Mouse (Mus musculus) midbrain, embryonic 13.5 days (tissue): ENCODE results near the gene Lrrc39. TPM values are rescaled to one million over a fixed set of nuclear protein-coding genes. Genes with fewer than 3 reads are reported as not detected.

Experiments
- ATAC-seq: fragments of 200-750 bp; cut with Nextera tagmentation; 2 replicates; pipeline ENCODE4 v1.8.0; 2017; ENCODE audit warnings: mild to moderate bottlenecking, moderate TSS enrichment, moderate library complexity
- H3K27ac ChIP-seq: fragments of 300-500 bp; sonication (generic); 2 replicates; pipeline ENCODE4 v1.5.1; 2015; ENCODE audit warnings: inconsistent platforms, mild to moderate bottlenecking, moderate library complexity
- H3K27me3 ChIP-seq: fragments of 300-500 bp; sonication (generic); 2 replicates; pipeline ENCODE4 v1.6.1; 2015; ENCODE audit warnings: mild to moderate bottlenecking, inconsistent platforms
- H3K36me3 ChIP-seq: fragments of 300-500 bp; sonication (generic); 2 replicates; pipeline ENCODE4 v1.6.1; 2015; ENCODE audit warnings: mild to moderate bottlenecking, inconsistent platforms
- H3K4me1 ChIP-seq: fragments of 300-500 bp; sonication (generic); replicated peaks from 2 replicates; pipeline ENCODE4 v1.6.1; 2015; ENCODE audit warnings: inconsistent platforms
- H3K4me2 ChIP-seq: fragments of 300-500 bp; sonication (generic); replicated peaks from 2 replicates; pipeline ENCODE4 v1.6.1; 2015; ENCODE audit warnings: moderate library complexity, mild to moderate bottlenecking, inconsistent platforms
- H3K4me3 ChIP-seq: fragments of 300-500 bp; sonication (generic); replicated peaks from 2 replicates; pipeline ENCODE4 v1.5.1; 2015; ENCODE audit warnings: mild to moderate bottlenecking, inconsistent platforms
- H3K9ac ChIP-seq: fragments of 300-500 bp; sonication (generic); replicated peaks from 2 replicates; pipeline ENCODE4 v1.6.1; 2015; ENCODE audit warnings: mild to moderate bottlenecking, inconsistent platforms
- H3K9me3 ChIP-seq: fragments of 300-500 bp; sonication (generic); 2 replicates; pipeline ENCODE4 v1.6.1; 2016; ENCODE audit warnings: mild to moderate bottlenecking, inconsistent platforms
- WGBS: fragments of 180-500 bp; shearing (Covaris S2); methylation state at CpG from one replicate; pipeline ENCODE4 v1.1.7; 2015; 5-methylcytosine and 5-hydroxymethylcytosine counted together
- polyA plus RNA-seq: library from polyadenylated mRNA; unstranded; fragments of >200 nt; fragmentation: Nextera tagmentation; extraction: Ambion mirVana; gene quantifications from 2 replicates; pipeline ENCODE4 v1.2.1, GENCODE M21; 2015

The Lrrc39 gene
- polyA plus RNA-seq, 1 experiment from 2014 or later, result 0.51 TPM

GRCm38 (mm10) chr3:116615318-116616068 is 52.7 kb downstream of the Lrrc39 start:
- ATAC-seq, result no peak
- no peak overlapping the region for H3K4me3 ChIP-seq
- no peak overlapping the region for H3K27ac ChIP-seq
- no peaks in the 10 kb centered on the region for H3K27me3 ChIP-seq
- no peaks in the 10 kb centered on the region for H3K4me1 ChIP-seq
- no peak overlapping the region for H3K9ac ChIP-seq
- 92% methylated on average over 8 of the region's 8 CpGs for WGBS
- H3K4me2 ChIP-seq, result no peak overlapping the region
- peaks cover 49% of the 10 kb centered on the region for H3K36me3 ChIP-seq
- H3K9me3 ChIP-seq, result no peaks in the 10 kb centered on the region

- Histone ChIP-seq H3K9ac (no peak overlapping the region), H3K4me1 (no peaks in the 10 kb centered on the region), H3K9me3 (no peaks in the 10 kb centered on the region), H3K4me2 (no peak overlapping the region), H3K27ac (no peak overlapping the region), H3K36me3 (peaks cover 58% of the 10 kb centered on the region), H3K4me3 (no peak overlapping the region), H3K27me3 (no peaks in the 10 kb centered on the region)
- ATAC-seq, result no peak
- 90% methylated on average over 6 of the region's 6 CpGs for WGBS
These were observed 56.1 kb downstream of the Lrrc39 start for GRCm38 (mm10) chr3:116618855-116619254.

- no peak overlapping the region for H3K27ac ChIP-seq
- no peak overlapping the region for H3K4me2 ChIP-seq
- H3K4me3 ChIP-seq, result no peak overlapping the region
- ATAC-seq, result no peak
- WGBS, result 96% methylated on average over 7 of the region's 7 CpGs
- no peak overlapping the region for H3K9ac ChIP-seq
- H3K9me3 ChIP-seq, result no peaks in the 10 kb centered on the region
- no peaks in the 10 kb centered on the region for H3K4me1 ChIP-seq
- H3K36me3 ChIP-seq, result peaks cover 40% of the 10 kb centered on the region
- no peaks in the 10 kb centered on the region for H3K27me3 ChIP-seq
These were observed 58.0 kb downstream of the Lrrc39 start for GRCm38 (mm10) chr3:116620636-116621370.

- Histone ChIP-seq H3K9ac (no peak overlapping the region), H3K4me1 (no peaks in the 10 kb centered on the region), H3K9me3 (no peaks in the 10 kb centered on the region), H3K36me3 (peaks cover 36% of the 10 kb centered on the region), H3K27ac (no peak overlapping the region), H3K27me3 (no peaks in the 10 kb centered on the region), H3K4me3 (no peak overlapping the region), H3K4me2 (no peak overlapping the region)
- 94% methylated on average over 7 of the region's 7 CpGs for WGBS
- no peak for ATAC-seq
These were observed 59.9 kb downstream of the Lrrc39 start for GRCm38 (mm10) chr3:116622641-116623040.

GRCm38 (mm10) chr3:116631459-116631858 is 68.7 kb downstream of the Lrrc39 start:
- Histone ChIP-seq H3K9ac (no peak overlapping the region), H3K4me1 (no peaks in the 10 kb centered on the region), H3K27me3 (no peaks in the 10 kb centered on the region), H3K27ac (no peak overlapping the region), H3K4me3 (no peak overlapping the region), H3K4me2 (no peak overlapping the region), H3K36me3 (peaks cover 43% of the 10 kb centered on the region), H3K9me3 (no peaks in the 10 kb centered on the region)
- no peak for ATAC-seq
- WGBS, result 43% methylated on average over 1 of the region's 1 CpGs

Other genes with a start within 250 kb of the Lrrc39 start
- gene Cdc14a, start 138.9 kb upstream of the Lrrc39 start, polyA plus RNA-seq, result 9.4 and 9.8 TPM in 2 replicates
- 118 TPM in 2 replicates for gene Rtca, start 54.8 kb upstream of the Lrrc39 start, polyA plus RNA-seq
- 11.5 and 11.9 TPM in 2 replicates for gene Dbt, start 49.9 kb upstream of the Lrrc39 start, polyA plus RNA-seq
- 23.5 and 25.1 TPM in 2 replicates for gene Sass6, start 32.0 kb downstream of the Lrrc39 start, polyA plus RNA-seq
- gene Trmt13, start 51.6 kb downstream of the Lrrc39 start, polyA plus RNA-seq, result 28.5 and 33.6 TPM in 2 replicates
- gene Mfsd14a, start 99.7 kb downstream of the Lrrc39 start, polyA plus RNA-seq, result 65.4 and 67.9 TPM in 2 replicates
- gene Gm43191, start 118.3 kb downstream of the Lrrc39 start, polyA plus RNA-seq, result not detected in 2 replicates
- gene Slc35a3, start 149.9 kb downstream of the Lrrc39 start, polyA plus RNA-seq, result 6.3 and 7.2 TPM in 2 replicates
- 15.3 and 17.2 TPM in 2 replicates for gene Agl, start 245.2 kb downstream of the Lrrc39 start, polyA plus RNA-seq